Comparison of ENCODE assay signal across 8 mouse cellular contexts in the genomic region with DNA sequence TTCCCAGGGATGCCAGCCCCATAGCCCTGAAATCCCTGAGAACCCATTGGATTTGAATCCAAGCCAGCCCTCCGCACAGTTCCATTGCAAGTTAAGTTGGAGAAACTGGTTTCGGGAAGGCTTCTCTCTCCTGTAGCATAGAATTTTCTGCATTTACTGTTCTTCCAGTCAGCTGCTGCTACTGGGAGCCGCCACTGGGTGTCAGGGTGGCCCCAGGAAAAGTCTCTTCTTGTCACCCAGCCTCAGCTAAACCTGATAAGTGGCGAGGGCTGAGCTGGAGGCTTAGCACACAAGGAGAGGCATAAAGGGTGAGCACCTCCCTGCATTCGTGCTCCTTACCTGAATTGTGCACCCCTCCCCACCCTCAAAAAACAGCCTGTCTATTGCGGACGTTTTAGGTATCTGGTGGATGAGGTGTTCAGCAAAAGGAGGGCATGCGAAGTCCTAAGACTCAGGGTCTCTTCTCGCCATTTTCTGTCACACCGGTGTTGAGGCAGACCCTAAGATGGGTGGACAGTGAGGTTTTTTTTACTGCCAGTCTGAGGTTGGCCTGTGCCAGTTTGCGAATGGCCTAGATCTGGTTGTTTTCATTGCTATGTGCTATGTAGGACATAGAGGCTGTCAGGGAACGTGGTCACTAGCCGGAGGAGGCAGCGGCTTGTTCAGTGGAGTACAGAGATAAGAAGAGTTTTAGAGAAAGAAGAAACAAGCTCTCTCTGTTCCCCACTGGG. TPM values are rescaled to one million over a fixed set of nuclear protein-coding genes. Genes with fewer than 3 reads are reported as not detected.
DNase-seq lines count a peak whose midpoint lies in the region; ATAC-seq and TF ChIP-seq lines count a peak whose summit lies in the region.

No protein-coding gene starts in this region.

- no peak overlapping the region for H3K4me3 ChIP-seq in gastrocnemius, adult 2 months
- no peak overlapping the region for H3K4me3 ChIP-seq in embryonic facial prominence, embryonic 12.5 days
- H3K4me3 ChIP-seq in hindbrain, embryonic 14.5 days (replicated peaks; ENCODE audit: low read length) = no peak overlapping the region

- no peaks in the 10 kb centered on the region for H3K36me3 ChIP-seq in embryonic facial prominence, embryonic 12.5 days
- no peaks in the 10 kb centered on the region for H3K36me3 ChIP-seq in hindbrain, embryonic 14.5 days (replicated peaks; ENCODE audit: control insufficient read depth, insufficient read depth)

- H3K4me1 ChIP-seq in embryonic facial prominence, embryonic 12.5 days = no peaks in the 10 kb centered on the region
- no peaks in the 10 kb centered on the region for H3K4me1 ChIP-seq in hindbrain, embryonic 14.5 days (replicated peaks; ENCODE audit: control insufficient read depth, insufficient read depth, low read length)

- no peak for DNase-seq in gastrocnemius, adult 2 months
- DNase-seq in gastrocnemius, adult 18-20 months (ENCODE audit: low spot score) = no peak
- DNase-seq in adipocyte (ENCODE audit: low spot score) = peak; percentile 35
- DNase-seq in hindbrain, embryonic 14.5 days (ENCODE audit: low spot score) = peak; percentile 83
- peak; percentile 69 to 76 for DNase-seq in left cerebral cortex, postnatal 14 days (ENCODE audit: low spot score in 2 of 2)
- peak; percentile 41 for DNase-seq in neural tube, embryonic 10.5 days (ENCODE audit: extremely low spot score, low spot score)

- intact Hi-C loops in gastrocnemius, adult 2 months (cut with DNase I) = loop anchor here (10.0 kb wide), 1 partner anchor 247 kb away; no protein-coding TSS in a partner anchor
- intact Hi-C loops in left cerebral cortex, postnatal 14 days (cut with DNase I) = loop anchor here (5.0 to 10.0 kb wide), 5 partner anchors 493 to 1363 kb away; a partner anchor contains a TSS

- H3K4me2 ChIP-seq in embryonic facial prominence, embryonic 12.5 days (replicated peaks) = no peak overlapping the region
- H3K4me2 ChIP-seq in hindbrain, embryonic 14.5 days (replicated peaks) = no peak overlapping the region

- no peaks in the 10 kb centered on the region for H3K9me3 ChIP-seq in embryonic facial prominence, embryonic 12.5 days
- no peaks in the 10 kb centered on the region for H3K9me3 ChIP-seq in hindbrain, embryonic 14.5 days (ENCODE audit: control insufficient read depth, low read length)

- WGBS in embryonic facial prominence, embryonic 12.5 days = 57% methylated on average over 14 of the region's 14 CpGs
- WGBS in hindbrain, embryonic 14.5 days = 62% methylated on average over 14 of the region's 14 CpGs

- no peaks in the 10 kb centered on the region for H3K27me3 ChIP-seq in embryonic facial prominence, embryonic 12.5 days
- no peaks in the 10 kb centered on the region for H3K27me3 ChIP-seq in hindbrain, embryonic 14.5 days (ENCODE audit: control insufficient read depth, insufficient read depth, low read length)

- ATAC-seq in embryonic facial prominence, embryonic 12.5 days (ENCODE audit: insufficient number of reproducible peaks, insufficient read depth, low FRiP score, low TSS enrichment) = 0 out of 2 replicates have a peak, but pooled peaks have one; percentile 35
- ATAC-seq in hindbrain, embryonic 14.5 days (ENCODE audit: low FRiP score) = peak; percentile 84
- ATAC-seq in erythroid progenitor cell, adult 5-6 weeks (replicated peaks; ENCODE audit: low FRiP score, poor library complexity, severe bottlenecking) = no peak

- no peak overlapping the region for H3K27ac ChIP-seq in gastrocnemius, adult 2 months
- no peak overlapping the region for H3K27ac ChIP-seq in embryonic facial prominence, embryonic 12.5 days
- H3K27ac ChIP-seq in hindbrain, embryonic 14.5 days = no peak overlapping the region

- no peak overlapping the region for H3K9ac ChIP-seq in embryonic facial prominence, embryonic 12.5 days
- H3K9ac ChIP-seq in hindbrain, embryonic 14.5 days = no peak overlapping the region

- TF ChIP-seq CTCF in gastrocnemius, adult 2 months (IDR thresholded peaks at IDR 0.05) = peak; percentile 52

RNA-seq across cellular contexts. Expression of a gene that starts 41.9 kb away (rescaled TPM):
- total RNA-seq in gastrocnemius, adult 2 months (2021) = 10 to 100 TPM; 53.4 to 58.3 TPM
- total RNA-seq in gastrocnemius, adult 18-20 months (2021) = 10 to 100 TPM; 49.8 to 62.4 TPM
- polyA plus RNA-seq in embryonic facial prominence, embryonic 12.5 days (2016; fragmentation: Nextera tagmentation; extraction: Ambion mirVana) = 17.4 and 20.7 TPM in 2 replicates
- polyA plus RNA-seq in hindbrain, embryonic 14.5 days (2014; fragmentation: Nextera tagmentation; extraction: Ambion mirVana) = 75.0 and 85.6 TPM in 2 replicates
- total RNA-seq in left cerebral cortex, postnatal 14 days (2021) = 100 to 1,000 TPM; 202 to 226 TPM
- 8.0 and 26.7 TPM in 2 replicates for total RNA-seq in erythroid progenitor cell, adult 5-6 weeks (2015; ENCODE audit: low replicate concordance)
- total RNA-seq in erythroid progenitor cell, adult 5-6 weeks (2017; ENCODE audit: low replicate concordance) = 2.5 and 2.7 TPM in 2 replicates

RNA-seq across cellular contexts. Expression of a gene that starts 48.9 kb away (rescaled TPM):
- total RNA-seq in gastrocnemius, adult 2 months (2021) = 10 to 100 TPM; 28.6 to 35.0 TPM
- total RNA-seq in gastrocnemius, adult 18-20 months (2021) = 10 to 100 TPM; 23.9 to 31.3 TPM
- 132 and 140 TPM in 2 replicates for polyA plus RNA-seq in embryonic facial prominence, embryonic 12.5 days (2016; fragmentation: Nextera tagmentation; extraction: Ambion mirVana)
- polyA plus RNA-seq in hindbrain, embryonic 14.5 days (2014; fragmentation: Nextera tagmentation; extraction: Ambion mirVana) = 114 and 129 TPM in 2 replicates
- total RNA-seq in left cerebral cortex, postnatal 14 days (2021) = 100 to 1,000 TPM; 234 to 251 TPM
- total RNA-seq in erythroid progenitor cell, adult 5-6 weeks (2015; ENCODE audit: low replicate concordance) = 13.0 and 22.7 TPM in 2 replicates
- total RNA-seq in erythroid progenitor cell, adult 5-6 weeks (2017; ENCODE audit: low replicate concordance) = 21.2 and 33.5 TPM in 2 replicates

Comparison
In these comparisons a context has a peak if more than half of its experiments do, and no peak if none do; other contexts are left out.
1. DNase-seq: peak in adipocyte (single experiment), hindbrain, embryonic 14.5 days (single experiment), left cerebral cortex, postnatal 14 days (2 of 2) and neural tube, embryonic 10.5 days (single experiment); none in gastrocnemius, adult 2 months (single experiment) and gastrocnemius, adult 18-20 months (single experiment).
2. RNA of a gene that starts 48.9 kb away (total RNA-seq): 234 to 251 TPM in left cerebral cortex, postnatal 14 days; 28.6 to 35.0 TPM in gastrocnemius, adult 2 months, 23.9 to 31.3 TPM in gastrocnemius, adult 18-20 months and 13.0 to 33.5 TPM in erythroid progenitor cell, adult 5-6 weeks; every median in the first group is over 4 times any median in the second.